Mouse (Mus musculus) monocyte, adult 2 months (primary cell): ENCODE measurements around the gene Peak1.

ENCODE experiments used
- DNase-seq, 2 experiments: peaks; one replicate each; pipeline ENCODE4 v3.0.0; 2022; ENCODE audit warnings: low spot score in 2 of 2, low read depth in 1 of 2

The Peak1 gene

DNA sequence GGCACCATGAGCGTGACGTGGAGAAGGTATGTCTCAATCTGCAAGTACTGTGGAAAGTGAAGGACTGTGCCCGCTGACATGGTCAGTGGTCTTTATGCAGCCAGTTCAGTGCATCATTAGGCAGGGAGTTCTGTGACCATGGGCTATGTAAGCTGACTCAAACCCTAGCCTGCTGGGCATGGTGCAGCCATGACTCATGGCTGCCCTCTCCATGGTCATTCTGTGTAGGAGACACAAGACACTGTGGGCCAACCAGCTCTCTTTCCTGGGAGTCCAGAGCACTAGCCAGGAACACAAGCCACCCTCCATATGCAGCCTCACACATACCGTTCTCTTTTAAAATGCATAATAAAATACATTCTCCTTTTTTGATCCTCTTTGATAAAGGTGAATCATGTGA lies 213.6 kb downstream of the Peak1 start:
- no peak for DNase-seq

DNA sequence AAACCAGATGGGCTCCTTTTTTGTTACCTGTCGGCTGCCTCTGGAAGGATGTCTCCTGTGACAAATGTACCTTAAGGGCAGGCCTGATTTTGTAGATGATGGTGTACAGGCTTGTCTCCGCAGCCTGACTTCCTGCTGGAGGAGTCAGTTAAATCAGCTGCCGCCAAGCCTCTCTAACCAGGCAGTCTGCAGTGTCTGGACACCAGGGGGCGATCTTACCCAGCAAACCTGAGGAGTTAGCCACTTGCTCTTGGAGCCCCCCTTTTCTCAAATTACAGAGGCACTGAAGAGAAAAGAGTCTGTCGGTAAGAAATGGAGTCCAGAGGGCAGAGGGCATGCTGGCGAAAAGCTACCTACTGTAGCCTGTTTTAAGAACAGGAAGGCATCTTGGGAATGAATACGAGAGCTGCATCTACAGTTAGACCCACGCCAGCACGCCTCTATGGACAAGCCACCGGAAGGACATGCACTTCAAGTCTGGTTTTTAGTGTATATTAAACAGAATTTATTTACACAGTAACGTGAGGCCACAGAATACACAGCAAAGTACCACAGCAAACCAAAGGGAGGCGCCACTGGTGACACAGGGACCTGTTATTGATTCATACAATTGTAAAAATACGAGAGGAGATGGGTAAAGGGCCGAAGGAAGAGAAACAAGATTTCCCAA lies 217.1 kb downstream of the Peak1 start:
- peak; percentile 34 to 65 for DNase-seq

GRCm38 (mm10) chr9:56200200-56200599 lies 217.7 kb downstream of the Peak1 start:
- DNase-seq = no peak

DNA sequence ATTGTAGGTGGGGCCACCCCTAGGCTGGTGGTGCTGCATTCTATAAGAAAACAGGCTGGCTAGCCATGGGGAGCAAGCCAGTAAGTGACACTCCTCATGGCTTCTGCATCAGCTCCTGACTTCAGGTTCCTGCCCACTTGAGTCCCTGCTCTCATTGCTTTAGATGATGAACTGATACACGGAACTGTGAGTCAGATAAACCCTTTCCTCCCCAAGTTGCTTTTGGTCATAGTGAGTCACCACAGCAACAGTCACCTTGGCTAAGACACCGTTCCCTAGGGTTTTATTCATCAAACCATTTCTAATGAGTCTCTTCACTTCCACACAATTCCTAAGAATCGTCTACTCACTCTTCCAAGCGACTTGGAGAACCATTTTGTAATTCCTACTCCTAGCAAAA lies 220.9 kb downstream of the Peak1 start:
- DNase-seq = no peak

DNA sequence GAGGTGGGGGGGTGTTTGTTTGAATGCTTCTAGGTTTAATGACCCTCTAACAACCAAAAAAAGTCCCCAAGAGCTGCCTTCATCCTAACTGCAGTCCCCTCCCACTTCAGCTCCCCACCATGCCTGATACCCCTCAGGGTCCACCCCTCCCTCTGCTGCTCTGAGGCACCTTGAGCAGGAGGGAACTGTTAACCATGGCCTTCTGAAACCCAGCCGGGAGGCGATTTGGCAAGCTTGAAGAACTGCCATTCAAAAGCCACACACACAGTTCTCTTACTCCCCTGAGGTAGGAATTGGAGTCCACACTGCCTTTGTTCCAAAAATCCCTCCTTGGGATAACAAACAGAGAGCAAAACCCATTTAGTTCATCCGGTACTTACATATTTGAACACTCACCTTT lies 222.7 kb downstream of the Peak1 start:
- no peak for DNase-seq

DNA sequence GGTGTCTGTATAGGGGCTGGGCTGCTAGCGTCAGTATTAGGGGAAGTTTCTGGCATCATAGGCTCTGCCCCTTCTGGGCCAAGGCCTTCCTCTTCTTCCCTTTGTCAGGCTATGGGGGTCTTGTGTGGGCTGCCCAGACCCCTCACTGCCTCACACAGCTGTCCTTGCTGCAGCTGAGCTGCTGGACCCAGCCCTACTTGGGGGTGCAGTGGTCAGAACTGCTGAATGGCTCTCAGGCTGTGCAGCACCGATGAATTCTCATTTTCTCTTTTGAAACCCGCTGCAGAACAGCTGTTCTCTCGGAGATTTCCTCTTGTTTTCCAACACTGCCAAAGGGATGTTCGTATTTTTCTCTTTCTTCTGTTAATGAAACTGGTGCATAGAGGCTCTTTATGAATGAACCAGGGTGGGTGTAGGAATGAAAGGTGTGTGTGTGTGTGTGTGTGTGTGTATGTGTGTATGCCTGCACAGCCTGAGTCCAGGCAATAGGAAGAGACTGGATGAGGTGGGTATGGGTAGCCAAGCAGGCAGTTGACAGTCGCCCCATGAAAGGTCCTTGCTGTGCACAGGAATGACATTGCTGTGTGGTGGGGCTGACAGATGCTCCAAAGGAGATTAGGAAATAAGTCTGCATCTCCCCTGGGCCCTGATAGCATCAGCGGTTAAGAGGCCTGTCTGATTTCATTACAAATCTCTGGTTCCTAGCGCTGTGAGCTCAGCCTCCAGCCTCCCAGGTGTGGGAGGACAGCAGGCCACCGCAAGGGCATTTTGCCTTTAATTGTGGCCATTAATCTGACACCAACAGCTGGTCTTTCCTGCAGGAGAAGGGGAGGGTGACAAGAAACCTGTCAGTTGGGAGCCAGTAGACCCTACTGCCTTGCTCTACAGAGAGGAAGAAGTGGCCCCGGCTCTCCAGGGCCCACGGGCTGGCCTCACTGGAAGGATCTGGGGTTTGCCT lies 226.1 kb downstream of the Peak1 start:
- no peak for DNase-seq

DNA sequence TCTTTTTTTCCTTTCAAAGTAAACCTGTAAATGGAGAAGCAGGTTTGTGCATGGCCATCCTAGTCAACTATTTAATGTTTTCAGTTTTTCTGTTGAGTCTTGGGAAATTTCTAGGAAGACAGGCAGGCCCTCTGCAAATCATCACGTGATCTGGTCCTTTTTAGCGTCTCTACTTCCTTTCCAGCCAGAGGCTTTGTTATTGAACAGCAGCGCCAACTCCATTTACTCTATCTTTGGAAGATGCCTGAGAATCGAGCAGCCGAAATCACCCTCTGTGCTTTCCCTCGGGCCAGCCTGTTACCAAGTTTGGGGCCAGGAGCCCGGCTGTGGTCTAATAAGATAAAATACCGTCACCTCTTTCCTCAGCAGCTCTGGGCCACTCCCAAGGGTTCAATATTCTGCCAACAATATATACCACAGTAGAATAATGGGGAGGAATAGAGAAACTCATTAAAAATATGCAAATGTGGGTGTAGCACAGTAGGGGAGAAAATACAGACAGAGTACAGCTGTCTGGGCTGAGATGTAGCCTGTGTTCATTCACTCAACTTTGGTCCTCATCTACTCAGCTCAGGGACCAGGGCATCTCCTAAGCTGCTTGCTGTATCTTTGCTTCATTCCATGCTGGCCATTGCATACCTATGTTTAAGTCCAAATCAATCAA lies 237.6 kb downstream of the Peak1 start:
- DNase-seq = no peak

DNA sequence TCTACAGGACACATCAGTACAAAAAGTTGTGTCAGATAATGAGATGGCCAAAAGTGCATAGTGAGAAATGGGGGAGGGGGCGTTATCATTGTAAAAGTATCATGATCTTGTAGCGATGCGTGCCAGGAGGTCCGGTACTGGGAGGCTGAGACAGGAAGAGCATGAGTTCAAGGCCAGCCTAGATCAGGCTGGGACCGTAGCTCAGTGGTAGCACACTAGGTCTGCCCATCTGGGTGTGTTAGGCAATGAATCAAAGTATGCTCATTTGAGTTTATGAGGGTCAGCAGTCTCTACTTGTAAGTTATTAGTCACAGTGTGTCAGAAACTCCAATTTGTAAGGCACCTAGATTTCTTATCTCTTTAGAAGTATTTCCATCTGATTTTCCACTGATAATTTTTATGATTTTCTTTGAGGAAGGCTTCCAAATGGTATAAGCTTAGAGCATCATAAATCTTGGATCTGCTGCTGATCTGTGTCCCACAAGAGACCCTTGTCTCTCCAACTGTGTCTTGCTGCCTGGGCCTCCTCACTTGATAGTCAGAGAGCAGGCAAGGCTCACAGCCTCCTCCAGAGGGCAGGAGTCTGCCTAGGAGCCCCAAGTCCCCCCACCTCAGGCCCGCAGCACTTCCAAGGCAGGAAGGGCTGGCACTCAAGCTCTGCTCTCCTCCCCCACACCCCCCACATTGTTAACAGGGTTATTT lies 238.3 kb downstream of the Peak1 start:
- DNase-seq = no peak

GRCm38 (mm10) chr9:56177354-56177753 lies 240.5 kb downstream of the Peak1 start:
- DNase-seq = no peak

DNA sequence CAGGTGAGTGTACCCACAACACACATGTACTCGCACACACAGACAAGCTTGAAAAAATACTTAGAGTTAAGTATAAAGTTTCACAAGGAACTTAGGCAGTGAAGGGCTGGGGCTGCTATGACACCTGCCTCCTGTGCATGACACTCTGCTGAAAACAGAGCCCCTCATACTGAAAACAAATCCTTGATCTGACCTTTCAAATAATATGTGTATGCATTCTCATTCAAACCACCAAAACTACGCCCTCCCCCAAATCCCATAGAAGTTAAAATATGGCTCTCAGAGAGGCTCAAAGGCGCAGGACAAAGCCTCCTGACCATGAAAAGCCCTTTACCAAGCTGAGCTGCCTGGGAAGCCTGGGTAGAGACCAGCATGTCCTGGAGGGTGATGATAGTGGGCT lies 242.6 kb downstream of the Peak1 start:
- no peak for DNase-seq

DNA sequence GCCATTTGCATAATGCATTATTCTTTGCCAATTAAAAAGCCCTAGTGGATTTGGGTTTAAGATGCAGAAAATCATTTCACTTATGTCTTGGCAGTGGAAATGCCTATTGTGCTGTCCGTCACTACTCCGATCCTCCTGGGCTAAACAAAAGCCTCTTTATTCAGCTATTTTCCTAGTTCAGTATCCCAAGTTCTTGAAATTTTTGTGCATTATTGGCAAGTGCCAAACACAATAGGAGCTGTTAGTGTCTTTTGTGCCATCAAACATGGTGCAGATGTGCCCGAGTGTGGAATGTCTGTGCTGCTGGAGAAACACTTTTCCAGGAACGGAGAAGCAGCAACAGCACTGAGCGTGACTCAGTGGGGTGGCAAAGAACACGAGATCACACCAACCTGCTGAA lies 250.2 kb downstream of the Peak1 start:
- DNase-seq = no peak

- DNase-seq = no peak
Observed at GRCm38 (mm10) chr9:56166161-56166560, 251.7 kb downstream of the Peak1 start.

- no peak for DNase-seq
Observed at GRCm38 (mm10) chr9:56165377-56165776, 252.5 kb downstream of the Peak1 start, which contains the start of gene Tspan3. Gene Tspan3, minus strand, starts transcription at chr9:56165477.

DNA sequence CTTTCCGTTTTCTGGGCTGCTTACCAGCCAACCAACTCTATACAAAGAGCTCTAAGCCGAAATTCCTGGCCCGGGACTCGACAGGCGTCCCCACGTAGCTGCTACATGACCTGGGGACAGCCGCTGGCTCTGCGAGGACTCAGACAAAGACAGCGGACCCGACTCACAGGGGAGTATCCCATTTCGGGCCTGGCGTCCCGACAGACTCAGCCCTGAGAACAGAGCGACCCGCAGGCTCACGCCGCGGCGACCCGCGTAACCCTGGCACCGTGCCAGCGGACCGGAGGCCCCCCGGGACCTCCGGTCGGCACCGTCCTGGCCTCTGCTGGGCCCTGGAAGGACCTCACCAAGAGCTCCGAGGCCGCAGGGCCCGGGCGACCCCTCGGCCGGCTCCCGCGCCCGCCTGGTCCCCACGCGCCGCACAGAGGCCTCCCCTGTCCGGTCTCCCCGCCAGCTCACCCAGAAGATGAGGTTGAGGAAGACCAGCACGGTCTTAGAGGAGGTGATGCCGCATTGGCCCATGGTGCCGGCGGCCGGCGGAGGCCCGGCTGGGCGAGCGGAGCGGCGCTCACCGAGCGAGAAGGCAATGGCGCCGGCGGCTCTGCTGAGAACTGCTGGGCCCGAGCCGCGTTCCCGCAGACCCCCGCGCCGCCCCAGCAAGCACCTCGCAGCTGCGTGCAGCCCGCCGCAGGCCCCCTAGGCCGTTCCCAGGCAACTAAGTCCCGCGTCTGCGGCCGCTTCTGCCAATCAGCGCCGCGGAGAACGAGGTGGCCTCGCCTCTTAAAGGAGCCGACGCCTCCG lies 257.3 kb downstream of the Peak1 start:
- peak in 1 of 2 experiments; percentile 54 for DNase-seq

DNA sequence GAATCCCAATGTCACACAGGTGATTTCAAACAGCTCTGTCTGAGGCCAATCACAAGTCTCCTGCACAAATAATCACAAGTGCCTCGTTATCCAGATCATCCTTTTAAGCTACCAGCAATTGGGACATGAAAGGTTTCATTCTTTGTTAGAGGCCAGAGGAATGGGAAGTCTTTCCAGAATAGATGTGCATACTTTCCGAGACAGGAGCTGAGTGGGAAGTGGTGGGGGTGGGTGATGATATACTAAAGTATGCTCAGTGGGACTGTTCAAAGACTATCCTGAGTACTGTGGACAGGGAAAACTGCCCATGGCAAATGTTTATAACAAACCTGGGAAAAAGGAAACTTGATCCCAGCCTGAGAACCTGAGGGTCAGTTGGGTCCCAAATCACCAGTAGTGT lies 258.4 kb downstream of the Peak1 start:
- DNase-seq = no peak

GRCm38 (mm10) chr9:56158077-56158476 lies 259.8 kb downstream of the Peak1 start:
- DNase-seq = no peak

DNA sequence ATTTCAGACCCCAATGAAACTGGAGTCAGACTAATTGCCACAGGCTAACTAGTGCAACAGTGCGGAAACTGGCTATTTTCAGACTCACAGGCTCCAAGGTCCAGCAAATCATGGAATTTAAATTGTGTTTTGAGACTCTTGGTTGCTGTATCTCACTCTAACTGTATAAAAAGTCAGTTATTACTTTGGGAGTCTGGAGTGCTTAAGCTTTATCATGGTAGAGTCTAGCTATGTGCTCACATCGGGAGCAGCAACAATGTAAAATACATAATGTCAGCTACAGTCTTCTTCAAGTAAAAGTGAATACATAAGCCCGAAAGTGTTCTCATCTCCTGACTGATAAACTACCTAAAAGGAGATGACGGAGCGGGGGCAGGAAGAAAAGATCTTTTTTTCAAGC lies 263.3 kb downstream of the Peak1 start:
- DNase-seq = no peak

GRCm38 (mm10) chr9:56152482-56153007 lies 265.3 kb downstream of the Peak1 start:
- DNase-seq = no peak

GRCm38 (mm10) chr9:56151745-56152481 lies 266.0 kb downstream of the Peak1 start:
- no peak for DNase-seq
